Mouse (Mus musculus) left cerebral cortex, adult 9 months (tissue): ENCODE measurements at regions not wholly inside any gene's neighbourhood (a gene's known extent, or its start where the extent isn't known, plus 50 kb on each side); places are given as distances from the start of the nearest gene placed in this dataset.

Experiments used
- DNase-seq, 2 experiments: peaks; one replicate each; pipeline ENCODE4 v3.0.0; 2022; ENCODE audit warnings: low spot score in 2 of 2

DNA sequence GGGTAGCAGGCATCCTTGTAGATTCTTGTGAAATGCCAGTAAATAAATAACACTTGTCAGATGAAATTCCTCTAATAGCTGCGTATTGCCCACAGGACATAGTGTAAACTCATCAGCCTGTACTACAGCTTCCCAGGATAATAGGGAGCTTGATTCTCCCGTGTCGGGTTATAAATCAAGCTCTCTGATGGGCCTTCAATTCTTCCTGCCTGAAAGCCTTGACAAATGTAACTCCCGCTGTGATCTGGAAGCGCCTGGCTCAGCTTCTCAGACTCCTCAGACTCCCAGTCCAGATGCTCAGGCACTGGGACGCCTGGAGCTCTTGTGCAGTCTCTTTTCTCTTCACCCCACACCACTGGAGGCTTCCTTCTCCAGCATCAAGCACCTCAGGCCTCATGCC is 151.3 kb downstream of the Fam76b start:
- DNase-seq, result no peak

- no peak for DNase-seq
These were observed 160.0 kb downstream of the Fam76b start for GRCm38 (mm10) chr9:13987486-13987885.

DNA sequence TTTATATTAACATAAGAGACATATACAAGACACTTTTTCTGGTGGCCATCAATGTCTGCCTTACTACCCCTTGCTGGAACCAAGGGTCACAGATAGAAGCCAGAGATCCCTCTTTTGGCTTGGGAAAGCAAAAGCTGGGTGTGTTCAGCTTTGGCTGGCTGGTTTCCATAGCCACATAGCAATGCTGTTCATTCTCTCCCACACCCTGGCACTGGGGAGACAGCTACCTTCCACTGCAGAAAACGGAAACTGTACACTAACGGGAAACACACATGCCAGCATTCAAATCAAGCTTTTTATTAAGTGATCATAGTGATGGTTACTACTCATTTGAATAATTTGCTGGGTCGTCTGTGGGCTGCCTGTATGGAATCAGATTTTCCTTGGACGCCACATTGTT is 161.4 kb downstream of the Fam76b start:
- no peak for DNase-seq

DNA sequence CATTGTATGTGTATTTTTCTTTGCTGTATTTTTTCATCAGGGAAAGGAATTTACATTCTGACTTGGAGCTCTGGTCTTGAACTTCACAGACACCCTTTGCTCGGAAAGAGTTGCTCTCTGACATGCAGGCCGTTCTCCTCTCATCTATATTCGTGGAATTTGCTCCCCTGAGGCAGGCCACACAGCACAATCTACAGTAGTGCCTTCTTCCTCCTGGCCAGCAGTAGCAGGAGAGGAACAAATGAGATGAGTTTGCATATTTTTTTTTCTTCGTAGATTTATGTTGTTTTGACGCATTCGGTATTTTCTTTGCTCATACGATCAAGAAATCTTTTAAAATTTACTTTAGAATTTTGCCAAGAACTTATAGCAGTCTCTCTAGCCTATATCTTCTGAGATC is 163.4 kb downstream of the Fam76b start:
- no peak for DNase-seq

GRCm38 (mm10) chr9:13992728-13993127 is 165.2 kb downstream of the Fam76b start:
- DNase-seq, result no peak

DNA sequence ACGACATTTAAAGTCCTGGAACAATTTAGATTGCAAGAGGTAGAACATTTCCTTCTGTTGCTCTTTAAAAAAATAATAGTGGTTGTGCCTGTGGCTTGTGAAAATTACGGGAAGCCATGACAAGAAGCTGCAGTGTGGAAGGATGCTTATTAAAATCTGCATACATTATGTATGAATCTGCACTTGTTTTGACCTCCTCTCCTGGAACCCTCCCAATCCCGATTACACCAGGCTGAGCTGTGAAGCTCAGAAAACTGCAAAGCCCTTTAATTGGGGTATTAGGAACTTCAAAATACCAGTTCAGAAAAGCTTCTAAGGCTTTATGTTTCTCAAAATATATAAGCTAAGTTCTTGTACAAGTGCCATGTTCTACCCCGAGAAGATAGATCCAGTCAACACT is 171.8 kb downstream of the Fam76b start:
- no peak for DNase-seq

DNA sequence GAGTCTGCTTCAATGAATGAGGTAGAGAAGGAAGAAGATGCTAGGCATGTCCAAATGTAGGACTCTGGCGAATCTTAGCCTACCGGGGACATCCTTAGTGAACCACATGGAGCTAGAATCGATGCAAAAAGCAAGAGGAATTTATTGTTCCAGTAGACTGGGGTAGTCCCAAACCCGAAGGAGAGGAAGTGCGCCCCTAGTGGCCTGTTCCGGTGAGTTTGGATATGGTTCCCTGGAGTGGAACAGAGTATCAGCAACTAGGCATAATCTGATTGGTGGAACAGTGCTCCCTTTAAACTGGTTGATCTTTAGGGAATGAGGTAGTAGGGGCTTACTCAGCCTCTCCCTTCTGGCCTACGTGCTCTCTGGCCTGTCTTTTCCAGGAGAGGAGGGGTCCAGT is 174.0 kb downstream of the Fam76b start:
- peak in 1 of 2 experiments; percentile 17 for DNase-seq

GRCm38 (mm10) chr9:14002236-14002635 is 174.7 kb downstream of the Fam76b start:
- DNase-seq, result no peak

GRCm38 (mm10) chr9:14003163-14003562 is 175.6 kb downstream of the Fam76b start:
- no peak for DNase-seq

DNA sequence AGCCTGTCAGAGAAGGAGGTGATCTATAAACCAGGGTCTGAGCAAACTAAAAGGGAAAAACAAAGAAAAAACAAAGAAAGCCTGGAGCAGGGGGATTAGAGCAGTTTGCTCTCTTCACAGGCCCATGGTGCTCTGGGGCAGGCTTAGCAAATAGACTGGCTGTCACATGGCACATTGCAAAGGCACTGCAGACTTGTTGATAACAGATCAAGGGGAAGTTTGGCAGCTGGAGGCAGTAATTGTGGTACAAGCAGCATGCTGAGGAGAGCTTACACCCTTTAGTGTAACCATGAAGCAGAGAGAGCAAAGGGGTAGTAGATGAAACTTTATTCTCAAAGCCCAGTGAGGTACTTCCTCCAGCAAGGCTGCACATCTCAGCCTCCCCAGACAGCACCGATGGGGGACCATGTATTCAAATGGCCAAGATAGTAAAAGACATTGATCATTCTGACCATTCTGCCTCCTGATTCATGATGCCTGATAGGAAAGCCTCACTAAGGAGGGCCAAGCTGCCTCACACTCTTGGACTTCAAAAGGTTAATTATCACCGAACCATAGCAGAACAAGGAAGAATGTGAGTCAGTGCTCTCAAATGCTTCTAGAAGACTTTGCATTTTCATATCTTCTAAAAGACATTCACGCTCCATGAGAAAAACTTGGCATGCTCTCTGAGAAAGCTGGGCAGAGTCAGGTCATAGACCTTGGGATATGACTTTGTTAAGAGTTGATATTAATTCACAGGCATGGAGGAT is 178.9 kb downstream of the Fam76b start:
- no peak for DNase-seq

DNA sequence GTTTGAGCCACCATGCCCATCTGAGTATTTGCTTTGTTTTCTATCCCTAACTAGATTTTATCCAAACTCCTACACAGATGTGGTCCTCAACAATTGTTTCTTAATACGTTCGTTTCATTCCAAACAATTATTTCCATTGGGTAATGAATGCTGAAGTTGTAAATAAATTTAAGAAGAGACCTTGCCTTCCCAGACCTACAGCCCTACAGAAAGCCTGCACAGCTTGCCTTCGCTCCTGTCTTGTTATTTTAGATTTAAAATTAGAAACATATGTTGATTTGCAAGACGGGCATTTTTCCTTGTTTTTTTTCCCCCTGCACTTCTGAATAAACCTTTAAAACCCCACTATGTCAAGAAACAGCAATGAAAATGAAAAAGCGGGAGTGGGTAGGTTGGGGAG is 181.9 kb downstream of the Fam76b start:
- no peak for DNase-seq

DNA sequence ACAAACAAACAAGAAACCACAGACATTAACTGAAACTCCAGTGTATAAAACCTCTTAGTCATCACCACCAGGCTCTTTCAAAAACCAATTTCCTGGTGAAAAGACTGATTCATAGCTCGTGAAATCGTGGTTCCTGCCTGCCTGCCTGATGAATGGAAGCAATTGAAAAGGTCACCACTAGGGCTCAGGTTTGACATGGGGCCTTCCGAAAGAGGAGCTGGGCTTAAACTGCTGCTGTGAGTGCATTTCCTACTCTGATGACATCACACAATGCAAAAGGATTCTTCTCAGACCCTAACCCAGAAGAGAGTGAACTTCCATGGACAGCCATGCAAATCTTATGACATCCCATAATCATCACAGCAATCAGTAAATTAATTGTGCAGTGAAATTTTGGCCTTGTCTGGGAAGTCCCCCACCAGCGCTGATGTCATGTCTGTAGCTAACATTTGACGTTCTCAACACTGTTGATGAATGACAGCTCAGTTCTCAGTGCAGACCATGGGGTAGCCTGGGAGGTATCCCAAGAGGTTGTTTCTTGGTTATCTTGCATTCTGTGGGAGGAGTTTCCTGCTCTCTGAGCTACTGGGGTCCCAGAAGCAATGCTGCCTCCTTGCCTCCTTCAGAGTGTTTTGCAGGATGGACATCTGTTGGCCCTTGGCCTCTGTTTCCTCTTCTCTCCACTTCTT is 182.9 kb downstream of the Fam76b start:
- no peak for DNase-seq

DNA sequence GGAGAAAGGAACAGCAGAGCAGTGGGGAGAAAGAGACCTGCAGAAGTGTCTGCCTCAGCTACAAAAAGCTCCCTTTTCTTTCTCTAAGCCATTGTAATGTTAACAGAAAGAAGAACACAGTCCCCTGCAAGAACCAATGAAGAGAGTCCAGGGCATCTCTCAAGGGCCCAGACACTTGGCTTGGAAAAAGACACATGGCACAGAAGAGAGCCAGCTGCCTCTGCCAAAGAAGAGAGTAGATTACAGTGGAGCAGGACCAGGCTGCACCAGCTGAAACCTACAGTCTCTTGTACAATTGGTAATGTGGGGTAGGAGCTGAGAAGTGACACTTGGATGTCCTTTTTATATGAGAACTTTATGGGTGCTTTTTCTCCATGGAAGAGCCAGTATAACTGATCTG is 196.7 kb downstream of the Fam76b start:
- no peak for DNase-seq

DNA sequence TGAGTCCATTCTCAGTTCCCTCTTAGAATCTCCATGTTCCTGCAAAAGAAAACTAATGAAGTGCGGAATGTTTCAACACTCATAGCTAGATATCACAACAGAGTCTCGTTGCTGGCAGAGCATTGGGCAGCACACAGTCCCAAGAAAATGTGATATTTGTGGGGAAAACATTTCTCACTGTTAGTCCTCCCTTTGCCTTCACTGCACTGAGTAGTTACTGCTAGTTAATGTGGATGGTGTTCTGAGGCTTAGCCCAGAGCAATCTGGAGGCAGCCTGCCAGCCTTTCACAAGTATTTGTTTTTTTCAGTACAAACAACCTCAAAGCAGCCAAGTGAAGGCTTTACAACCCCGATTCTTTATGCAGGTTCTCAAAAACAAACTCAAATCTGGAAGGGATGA is 197.2 kb downstream of the Fam76b start:
- no peak for DNase-seq

DNA sequence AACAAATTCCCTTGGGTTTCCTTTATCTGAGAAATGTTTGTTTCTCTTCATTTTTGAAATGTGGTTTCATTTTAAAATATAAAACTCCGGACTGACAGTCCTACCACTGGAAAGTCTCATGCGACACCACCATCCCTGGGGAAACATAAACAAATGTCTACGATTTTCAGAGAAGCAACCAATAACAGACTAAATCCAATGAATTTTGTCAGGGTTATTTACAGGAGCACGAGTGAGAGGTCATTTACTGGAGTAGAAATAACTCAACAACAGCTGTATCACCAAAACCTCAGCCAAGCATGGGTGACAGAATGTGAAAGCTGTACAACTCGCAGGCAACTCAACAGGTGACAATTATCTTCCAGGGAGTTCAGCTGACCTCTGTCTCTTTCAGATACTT is 200.5 kb downstream of the Fam76b start:
- no peak for DNase-seq

GRCm38 (mm10) chr9:14031358-14032047 is 204.0 kb downstream of the Fam76b start:
- DNase-seq, result no peak

GRCm38 (mm10) chr9:14032048-14032362 is 204.5 kb downstream of the Fam76b start:
- no peak for DNase-seq

- no peak for DNase-seq
These were observed 208.0 kb downstream of the Fam76b start for GRCm38 (mm10) chr9:14035526-14035925.

GRCm38 (mm10) chr9:14041900-14042435 is 214.5 kb downstream of the Fam76b start:
- DNase-seq, result no peak

- no peak for DNase-seq
These were observed 220.7 kb downstream of the Fam76b start for GRCm38 (mm10) chr9:14048224-14048623.

- DNase-seq, result no peak
These were observed 221.2 kb upstream of the Sesn3 start for GRCm38 (mm10) chr9:14053704-14054103.

- no peak for DNase-seq
These were observed 218.3 kb upstream of the Sesn3 start for GRCm38 (mm10) chr9:14056410-14057172.
